Mouse (Mus musculus): ENCODE results near the gene Gm9999.
"Not testable (repeated sequence)": the region's sequence is repeated elsewhere in the genome, so short reads cannot be mapped to it uniquely, and the experiment has no call there.

The Gm9999 gene

DNA sequence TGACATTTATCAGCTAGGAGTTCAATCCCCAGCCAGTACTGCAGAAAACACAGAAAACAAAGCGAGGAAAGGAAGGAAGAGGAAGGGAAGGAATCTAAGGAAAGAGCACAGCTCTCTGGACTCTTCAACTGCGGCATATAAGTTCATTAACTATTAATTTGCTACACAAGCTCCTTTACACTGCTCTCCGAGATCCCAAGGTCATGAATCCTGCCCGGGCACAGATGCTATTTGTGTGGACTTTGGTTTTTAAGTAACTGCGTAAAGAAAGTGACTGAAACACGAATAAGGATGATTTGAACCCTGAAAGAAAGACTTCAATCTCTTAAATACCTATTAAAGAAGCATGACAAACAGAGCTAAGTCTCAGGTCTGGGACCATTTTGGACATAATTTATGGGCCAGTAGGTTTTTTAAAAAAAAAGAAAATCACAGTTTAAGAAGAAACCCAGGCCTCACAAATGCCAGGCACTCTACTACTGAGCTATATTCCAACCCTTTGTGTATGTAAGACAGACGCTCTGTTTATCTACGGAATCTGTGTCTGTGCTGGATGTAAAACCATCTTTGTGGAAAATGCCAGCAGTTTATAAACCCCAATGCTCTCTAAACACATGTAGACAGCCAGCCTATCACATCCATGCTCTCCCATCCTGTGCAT lies 16.7 kb downstream of the Gm9999 start:
- no peak for DNase-seq (ENCODE audit: low spot score)

DNA sequence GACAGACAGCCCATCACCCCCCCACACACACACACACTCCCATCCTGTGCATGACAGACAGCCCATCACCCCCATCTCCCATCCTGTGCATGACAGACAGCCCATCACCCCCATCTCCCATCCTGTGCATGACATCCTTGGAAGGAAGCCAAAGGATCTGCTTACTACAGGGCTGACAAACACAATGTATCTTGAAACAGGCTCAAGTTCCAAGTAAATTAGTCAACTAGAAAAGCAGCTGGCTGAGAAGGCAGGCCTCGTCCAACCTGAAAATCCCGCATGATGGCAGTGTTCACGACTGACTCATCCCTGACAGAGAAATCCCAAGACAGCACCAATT lies 17.2 kb downstream of the Gm9999 start:
- DNase-seq (ENCODE audit: low spot score), result no peak

DNA sequence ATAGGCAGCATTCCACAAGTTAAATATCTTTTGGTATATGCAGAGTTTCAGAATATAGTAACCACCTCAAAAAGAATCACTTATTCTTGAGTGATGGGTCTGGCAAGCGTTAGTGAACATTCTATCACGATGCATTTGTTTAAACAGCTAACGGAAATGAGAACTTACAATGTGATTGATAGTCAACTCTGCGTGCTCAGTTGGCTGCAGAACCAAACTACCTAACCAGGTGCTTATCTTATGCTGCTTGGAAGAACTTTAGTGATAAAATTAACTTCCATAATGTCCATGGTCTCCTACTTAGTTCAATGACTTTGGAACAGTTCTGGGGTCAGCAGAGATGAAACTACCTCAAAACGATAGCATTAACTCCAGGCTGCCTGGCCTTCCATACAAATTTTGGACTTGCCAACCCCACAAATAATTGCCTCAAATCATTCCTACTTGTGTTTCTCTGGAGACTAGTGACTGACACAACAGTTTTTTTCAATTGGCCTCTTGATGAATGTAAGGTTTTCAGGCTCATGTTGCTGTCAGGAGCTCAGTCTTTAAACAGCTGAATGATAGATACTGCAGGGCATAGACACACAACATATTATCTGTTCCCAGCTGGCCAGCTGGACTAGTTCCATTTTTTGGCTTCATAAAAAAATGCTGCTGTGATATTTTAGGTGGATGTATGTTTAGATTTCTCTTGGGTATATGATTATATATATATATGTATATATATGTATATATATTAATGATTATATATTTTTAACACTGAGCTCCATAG lies 17.9 kb downstream of the Gm9999 start:
- DNase-seq (ENCODE audit: low spot score), result no peak

DNA sequence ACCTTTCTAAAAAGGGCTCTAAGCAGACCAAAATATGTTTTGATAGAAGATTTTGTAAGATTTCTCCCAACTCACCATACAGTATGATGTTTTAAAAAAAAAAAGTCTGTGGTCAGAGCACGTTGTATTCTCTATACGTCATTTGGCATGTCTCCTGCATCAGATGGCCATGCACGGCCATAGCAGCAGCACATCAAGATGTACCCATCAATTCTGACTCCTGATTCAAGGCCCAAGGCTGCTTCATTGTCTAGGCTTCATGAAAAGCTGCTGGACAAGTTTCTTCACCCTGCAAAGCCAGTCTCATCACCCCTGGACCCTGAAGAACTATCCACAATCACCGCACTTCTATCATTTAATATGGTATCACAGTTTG lies 18.5 kb downstream of the Gm9999 start:
- no peak for DNase-seq (ENCODE audit: low spot score)

DNA sequence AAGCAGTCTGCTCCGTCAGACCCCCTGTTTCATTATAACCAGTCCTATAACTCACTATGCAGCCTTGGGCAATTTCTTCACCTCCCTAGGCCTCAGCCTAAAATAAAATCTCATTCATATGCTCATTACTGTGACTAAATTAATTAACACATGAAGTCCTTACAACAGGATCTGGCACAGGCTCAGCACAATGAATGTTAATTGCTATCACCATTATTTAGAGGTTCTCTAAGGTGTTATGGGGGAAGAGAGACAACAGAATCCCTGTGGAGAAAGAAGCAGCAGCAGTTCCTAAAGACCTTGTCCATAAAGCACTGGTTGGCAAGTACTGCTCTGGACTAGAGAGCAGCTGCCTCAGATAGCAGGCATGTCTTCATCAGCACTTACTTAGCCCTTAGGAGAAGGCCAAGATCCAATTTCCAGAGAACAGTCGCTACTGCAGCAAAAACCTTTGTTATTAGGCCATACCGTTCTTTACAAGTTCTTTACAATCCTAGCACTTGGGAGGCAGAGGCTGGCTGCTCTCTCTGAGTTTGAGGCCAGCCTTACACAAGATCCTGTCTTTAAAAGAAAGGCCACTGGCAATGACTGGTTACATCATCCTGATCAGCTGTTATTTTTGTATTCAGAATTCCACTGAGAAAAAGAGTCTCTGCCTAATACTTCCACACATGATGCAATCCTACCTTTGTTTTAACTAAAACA lies 20.2 kb downstream of the Gm9999 start:
- DNase-seq (ENCODE audit: low spot score), result no peak

DNA sequence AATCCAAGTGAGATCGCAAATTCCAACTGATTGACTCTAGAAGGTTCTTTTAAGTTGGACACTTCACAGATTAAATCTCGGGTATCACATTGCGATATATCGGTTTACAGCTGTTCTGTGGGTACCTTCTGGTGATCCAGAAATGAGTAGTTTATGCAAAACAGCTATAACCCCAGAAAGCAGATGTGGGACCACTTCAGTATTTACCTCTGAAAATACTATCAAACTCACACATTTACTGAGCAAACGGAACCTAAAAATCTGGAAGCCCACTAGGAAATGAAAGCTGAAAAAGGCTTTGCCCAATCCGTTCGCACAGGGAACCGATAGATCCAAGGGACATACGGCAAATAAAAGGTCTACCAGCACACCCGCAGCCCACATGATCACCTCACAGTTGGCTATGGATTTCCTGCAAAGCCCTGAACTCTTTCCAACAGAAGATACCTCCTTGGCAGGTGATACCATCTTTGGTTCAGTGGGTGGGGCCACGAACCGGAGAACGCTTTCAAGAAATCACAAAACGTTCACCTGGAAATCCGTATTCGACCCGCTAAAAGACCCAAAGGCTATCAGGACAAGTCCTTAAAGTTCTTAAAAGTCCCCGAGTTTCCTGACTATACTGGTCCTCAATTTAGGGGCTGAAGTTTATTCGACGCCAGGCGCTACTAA lies 23.9 kb downstream of the Gm9999 start:
- DNase-seq (ENCODE audit: low spot score), result no peak

DNA sequence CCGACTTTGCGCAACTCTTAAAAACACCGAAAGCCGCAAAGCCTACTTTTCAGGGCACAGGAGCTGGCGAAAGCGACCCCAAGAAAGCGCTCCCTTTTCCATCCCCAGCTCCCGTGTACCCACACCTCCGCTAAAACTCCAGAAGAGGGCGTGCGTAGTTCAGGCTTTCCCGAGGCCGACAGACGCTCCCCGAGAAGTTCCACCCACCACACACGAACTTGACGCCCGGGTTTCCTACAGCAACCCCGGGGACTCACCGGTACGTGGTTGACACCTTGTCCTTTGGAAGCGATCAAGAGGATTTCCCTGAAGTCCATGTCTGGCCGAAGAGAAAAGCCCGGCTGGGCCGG lies 24.4 kb downstream of the Gm9999 start:
- DNase-seq (ENCODE audit: low spot score), result no peak

DNA sequence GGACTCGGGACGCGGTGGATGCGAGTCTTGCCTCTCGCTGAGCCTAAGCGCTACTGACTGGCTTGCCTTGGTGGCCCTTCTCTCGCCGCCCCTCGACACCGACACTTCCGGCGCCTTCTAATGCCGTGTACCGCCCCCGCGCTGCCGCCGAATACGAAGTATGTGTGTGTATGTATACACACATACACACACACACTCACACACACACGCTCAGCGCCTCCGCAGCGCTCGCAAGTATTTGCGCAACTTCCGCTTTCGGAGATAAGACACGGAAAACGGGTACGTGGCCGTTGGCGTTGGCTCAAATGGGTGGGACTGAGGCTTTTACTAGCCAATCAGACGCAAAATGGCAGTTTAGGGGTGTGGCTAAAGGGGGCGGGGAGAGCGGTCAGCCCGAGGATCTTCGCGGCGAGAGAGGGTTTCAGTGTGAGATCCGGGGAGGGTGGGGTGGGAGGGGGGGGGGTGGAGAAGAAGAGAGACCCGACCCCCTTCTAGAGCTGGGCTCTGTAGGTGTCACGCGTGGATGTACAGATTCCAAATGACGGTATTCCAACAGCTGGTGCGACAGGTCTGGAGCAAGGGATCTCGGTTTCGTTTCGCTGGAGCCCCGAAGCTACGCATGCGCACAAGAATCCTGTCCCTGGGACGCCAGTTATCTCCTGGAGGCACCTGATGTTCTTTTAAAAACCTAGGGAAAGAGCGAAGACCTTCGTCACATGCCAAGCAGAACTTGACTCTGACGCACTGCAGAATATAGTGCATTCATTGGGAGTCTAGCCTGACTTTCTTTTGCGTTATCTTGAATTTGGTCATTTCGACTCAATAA lies 25.0 kb downstream of the Gm9999 start, which contains the start of gene Spty2d1:
Gene Spty2d1 (minus strand): TSS at position 244 of the 826 bp plus-strand sequence.
- peak; percentile 100 for DNase-seq (ENCODE audit: low spot score)

DNA sequence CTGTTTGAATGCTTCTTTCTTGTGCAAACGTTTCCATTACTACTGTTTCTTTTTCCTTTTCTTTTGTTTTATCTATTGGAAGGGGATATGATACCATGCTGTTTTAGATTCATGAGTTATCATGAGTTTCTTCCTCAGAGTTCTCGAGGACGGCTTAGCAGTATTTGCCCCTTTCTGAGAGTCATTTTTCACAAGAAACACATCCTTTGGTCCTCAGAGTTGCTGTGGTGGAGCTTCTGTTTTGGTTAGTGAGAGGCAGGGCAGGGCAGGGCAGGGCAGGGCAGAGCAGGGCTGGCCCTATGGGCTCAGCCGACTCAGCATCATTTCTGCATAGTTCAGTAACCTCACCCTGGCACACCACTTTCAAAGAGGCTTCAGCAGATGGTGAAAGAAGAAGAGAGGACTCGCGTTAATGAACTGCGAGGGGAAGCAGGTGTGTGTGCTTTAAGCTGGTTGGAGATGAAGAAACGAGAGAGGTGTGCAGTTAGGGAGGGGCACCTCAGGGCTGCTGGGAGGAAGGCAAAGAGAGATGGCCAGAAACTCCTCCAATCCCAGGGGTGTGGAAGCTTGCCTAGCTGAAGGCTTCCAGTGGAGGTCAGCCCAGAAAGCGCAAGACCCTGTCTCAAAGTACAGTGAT lies 29.9 kb downstream of the Gm9999 start:
- DNase-seq (ENCODE audit: low spot score), result no peak

DNA sequence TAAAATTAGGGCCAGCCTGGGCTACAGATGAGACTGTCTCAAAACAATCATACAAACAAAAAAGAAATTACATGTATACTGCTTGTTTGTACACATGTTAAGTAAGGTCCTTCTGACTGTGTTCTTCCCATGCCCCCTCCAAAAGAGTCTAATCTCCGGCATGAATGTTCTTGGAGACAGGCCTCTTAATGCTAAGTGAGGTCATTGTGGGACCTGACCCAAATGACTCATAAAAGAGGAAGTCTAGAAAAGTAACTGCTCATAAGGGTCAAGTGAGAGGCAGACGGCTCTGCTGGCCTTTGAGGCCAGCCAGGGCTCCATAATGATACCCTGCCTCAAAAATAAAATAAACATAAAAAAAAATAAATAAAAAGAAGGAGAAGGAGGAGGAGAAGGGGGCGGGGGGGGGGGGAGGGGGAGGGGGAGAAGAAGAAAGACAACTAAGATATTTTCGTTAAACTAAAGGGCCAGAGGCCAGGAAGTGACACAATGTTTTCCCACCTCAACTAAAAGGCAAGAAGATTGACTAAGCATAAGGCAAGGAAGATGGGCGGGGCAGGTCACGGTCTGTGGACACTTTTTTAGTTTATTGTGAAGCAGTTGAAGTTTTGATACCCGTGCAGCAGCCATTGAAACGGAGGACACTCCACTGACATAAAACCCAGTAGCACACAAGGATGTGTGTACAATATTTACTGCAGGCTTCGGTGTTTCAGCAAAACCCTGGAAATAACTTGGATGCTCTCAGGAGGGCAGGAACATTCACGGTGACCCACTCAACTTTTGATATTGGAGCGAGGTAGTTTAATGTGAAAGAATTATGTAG lies 31.4 kb downstream of the Gm9999 start:
- no peak for DNase-seq (ENCODE audit: low spot score)

DNA sequence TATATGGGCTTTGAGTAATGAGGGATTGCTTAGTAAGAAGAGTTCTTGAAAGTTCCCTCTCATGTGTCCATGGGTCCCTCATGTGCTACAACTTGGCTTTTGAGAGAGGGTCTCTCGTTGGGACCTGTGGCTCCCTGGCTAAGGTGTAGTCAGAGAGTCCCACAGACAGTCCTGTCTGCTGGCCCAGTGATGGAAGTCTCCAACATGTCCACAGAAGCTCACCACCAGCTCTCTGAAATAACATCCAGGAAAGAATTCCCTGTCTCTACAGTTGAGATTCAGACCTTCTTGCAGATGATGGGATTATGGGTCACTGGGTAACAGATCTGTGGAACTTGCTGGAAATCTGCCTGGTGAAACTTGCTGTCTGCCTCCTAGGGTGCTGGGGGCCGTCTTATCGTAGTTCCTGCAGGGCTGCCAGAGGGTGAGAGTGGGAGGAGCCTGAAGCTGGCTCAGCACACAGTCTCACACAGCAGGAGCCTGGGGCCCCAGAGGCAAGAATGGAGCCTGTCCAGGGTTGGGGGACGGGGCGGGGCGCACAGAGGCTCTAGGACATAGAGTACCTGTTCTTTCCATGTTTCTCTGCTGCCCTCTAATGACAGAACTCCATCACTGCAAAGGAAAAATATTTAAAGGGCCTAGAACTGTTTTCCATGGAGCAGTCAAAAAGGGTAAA lies 32.1 kb downstream of the Gm9999 start:
- DNase-seq (ENCODE audit: low spot score), result peak; percentile 88

DNA sequence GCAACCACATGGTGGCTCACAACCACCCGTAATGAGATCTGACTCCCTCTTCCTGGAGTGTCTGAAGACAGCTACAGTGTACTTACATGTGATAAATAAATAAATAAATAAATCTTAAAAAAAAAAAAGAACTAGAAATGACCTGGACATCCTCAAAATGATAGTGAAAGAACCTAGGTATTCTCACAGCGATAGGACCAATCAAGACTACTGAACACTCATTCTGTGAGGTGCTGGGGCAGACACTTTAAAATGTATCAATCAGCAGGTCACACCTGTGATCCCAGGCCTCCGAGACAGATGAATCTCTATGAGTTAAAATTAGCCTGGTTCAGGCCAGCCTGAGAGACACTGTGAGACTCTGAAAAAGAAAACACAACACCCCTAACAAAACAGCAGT lies 33.2 kb downstream of the Gm9999 start:
- DNase-seq (ENCODE audit: low spot score), result no peak

DNA sequence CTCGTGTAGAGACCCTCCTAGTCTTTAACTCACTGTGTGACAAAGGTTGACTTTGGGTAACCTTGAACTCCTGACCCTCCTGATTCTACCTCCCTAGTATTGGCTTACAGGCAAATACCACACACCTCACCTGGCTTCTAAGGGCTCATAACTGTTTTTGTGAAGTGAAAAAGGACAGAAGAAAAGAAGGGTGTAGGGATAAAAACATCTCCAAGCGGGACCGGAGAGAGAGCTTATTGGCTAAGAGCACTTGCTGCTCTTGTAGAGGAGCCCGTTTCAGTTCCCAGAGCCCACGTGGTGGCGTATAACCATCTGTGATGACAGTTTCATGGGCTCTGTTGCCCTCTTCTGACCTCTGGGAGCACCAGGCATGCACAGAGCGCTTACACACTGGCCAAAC lies 33.8 kb downstream of the Gm9999 start:
- no peak for DNase-seq (ENCODE audit: low spot score)

DNA sequence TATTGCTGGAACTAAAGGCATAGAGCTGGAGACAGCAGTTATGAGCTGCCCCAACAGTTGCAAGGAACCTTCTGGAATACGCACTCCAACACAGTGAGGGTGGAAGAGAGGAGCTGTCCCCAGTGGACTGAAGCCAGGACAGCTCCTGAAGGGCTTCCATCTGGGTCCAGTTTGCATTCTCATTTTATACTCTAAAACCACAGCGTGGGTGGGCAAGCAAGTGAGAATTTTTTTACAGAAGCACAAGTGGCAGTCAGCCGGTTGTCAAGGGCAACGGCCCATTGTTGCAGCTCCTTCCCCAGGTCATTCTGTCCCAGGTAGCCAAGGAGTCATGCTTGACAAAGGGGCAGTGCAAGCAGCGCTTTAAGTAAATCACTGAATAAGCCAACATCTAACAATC lies 36.3 kb downstream of the Gm9999 start:
- no peak for DNase-seq (ENCODE audit: low spot score)

DNA sequence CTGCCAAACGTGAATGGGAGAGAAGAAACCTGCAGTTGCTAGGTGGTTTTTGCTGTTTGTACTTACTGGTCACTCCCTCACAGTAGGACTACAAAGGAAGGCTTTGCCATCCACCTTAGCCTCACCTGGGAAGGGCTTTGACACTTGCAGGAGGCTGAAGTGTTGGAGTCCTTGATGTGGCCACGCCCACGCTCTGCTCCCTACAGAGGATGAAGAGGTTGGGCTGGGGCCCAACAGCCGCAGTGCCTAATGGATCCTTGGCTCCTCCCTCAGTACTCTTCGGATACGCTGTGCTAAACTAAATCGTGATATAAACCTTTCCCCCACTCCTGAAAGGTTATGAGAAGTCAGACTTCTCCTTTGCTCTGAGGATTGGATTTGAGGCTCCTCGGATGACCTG lies 37.6 kb downstream of the Gm9999 start:
- no peak for DNase-seq (ENCODE audit: low spot score)

DNA sequence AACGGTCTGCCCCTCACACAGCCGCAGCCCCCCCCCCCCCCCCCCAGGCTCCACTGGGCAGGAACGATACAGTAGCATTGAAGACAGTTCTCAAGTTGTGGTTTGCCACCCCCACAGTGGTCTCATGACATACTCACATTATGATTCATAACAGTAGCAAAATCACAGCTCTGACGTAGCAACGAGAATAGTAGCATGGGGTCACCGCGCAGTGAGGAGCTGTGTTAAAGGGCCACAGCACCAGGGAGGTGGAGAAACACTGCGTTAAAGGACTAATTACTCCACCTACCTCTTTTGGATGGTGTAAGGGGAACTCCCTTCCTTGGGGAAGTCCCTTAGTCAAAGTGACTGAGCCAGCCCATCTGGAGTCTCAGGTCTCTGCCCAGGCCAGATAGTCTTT lies 39.1 kb downstream of the Gm9999 start:
- DNase-seq (ENCODE audit: low spot score), result no peak

DNA sequence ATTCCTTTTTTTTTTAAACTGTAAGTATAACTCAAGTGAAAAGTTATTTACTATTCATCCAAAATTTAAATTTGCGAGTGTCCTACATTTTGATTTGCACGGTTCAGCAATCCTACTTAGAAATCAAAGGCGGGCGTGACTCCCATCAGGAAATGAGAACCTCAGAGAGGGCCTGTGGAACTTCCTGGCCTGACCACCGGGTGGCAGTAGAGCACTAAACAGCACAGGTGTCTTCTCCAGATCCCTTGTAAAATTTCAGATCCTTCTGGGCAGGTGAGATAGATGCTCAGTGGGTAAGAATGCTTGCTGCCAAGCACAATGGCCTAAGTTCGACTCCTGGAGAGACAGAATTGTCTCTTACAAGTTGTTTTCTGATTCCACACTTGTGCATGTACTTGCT lies 40.1 kb downstream of the Gm9999 start:
- peak; percentile 95 for DNase-seq (ENCODE audit: low spot score)

DNA sequence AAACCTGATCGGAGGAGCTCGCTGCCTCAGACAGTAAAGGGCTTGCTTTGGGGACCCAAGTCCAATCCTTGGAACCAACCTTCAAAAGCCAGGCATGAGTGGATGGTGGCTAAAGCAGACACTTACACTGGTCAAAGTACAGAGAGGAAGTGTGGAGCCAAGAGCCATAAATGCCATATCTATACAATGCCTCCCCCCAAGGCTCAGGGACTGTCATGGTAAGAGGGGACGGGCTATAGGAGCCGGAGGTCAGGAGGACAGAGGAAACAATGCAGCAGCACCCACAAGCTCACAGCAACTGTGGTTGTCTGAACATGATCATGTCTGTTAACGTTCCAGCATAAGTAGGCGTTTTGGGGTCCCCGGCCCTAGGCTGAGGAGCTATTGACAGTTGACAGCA lies 41.1 kb downstream of the Gm9999 start:
- DNase-seq (ENCODE audit: low spot score), result no peak

DNA sequence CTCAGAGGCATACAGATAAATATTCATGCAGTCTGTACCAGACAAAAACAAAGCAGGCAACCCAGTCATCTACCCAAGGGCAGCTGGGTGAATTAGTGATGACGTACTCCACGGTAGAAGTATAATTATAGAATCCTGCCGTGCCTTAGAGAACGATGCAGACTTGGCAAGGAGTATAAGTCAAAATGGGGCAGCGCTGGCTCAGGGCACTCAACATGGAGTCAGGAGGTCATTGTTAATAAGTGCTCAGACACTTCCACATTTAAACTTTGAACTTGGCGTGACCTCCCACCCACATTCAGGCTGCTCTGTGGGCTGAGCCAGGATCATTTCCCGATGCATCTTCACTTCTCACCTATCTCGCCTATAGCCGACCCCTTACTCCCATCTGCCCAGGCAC lies 42.0 kb downstream of the Gm9999 start:
- no peak for DNase-seq (ENCODE audit: low spot score)

DNA sequence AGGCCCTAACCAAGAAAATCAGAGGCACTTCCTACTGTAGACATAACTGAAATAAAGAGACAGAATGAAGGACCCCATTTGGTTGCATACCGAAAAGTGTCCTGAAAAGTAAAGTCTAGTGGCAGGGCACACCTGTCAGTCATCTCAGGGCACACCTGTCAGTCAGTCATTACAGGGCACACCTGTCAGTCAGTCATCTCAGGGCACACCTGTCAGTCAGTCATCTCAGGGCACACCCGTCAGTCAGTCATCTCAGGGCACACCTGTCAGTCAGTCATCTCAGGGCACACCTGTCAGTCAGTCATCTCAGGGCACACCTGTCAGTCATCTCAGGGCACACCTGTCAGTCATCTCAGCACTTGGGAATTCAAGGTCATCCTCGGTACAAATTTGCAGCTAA lies 43.5 kb downstream of the Gm9999 start:
- not testable (repeated sequence) for DNase-seq (ENCODE audit: low spot score)
